Mouse (Mus musculus) embryo, embryonic 11.5 days (tissue): ENCODE measurements around the gene Bdh1.

Source experiments
- DNase-seq: peaks from one replicate; pipeline ENCODE4 v3.0.0-alpha.2; 2012; ENCODE audit warnings: low read depth, low spot score

Gene Bdh1

DNA sequence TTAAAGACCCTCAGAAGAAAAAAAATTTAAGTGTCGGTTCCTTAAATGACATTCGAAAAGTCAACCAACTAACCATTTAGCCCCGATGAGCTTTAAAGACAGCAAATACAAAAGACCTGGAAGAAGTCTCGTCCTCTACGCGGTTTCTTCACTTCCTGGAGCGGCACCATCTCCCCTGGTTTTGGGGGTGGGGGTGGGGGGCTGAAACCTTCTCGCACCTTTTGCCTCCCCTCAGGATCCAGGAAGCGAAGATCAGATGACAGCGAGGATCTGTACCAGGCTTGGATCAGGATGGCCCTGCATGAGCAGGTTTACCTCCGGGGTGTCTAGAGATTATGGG is 6.2 kb downstream of the Bdh1 start:
- DNase-seq: no peak

DNA sequence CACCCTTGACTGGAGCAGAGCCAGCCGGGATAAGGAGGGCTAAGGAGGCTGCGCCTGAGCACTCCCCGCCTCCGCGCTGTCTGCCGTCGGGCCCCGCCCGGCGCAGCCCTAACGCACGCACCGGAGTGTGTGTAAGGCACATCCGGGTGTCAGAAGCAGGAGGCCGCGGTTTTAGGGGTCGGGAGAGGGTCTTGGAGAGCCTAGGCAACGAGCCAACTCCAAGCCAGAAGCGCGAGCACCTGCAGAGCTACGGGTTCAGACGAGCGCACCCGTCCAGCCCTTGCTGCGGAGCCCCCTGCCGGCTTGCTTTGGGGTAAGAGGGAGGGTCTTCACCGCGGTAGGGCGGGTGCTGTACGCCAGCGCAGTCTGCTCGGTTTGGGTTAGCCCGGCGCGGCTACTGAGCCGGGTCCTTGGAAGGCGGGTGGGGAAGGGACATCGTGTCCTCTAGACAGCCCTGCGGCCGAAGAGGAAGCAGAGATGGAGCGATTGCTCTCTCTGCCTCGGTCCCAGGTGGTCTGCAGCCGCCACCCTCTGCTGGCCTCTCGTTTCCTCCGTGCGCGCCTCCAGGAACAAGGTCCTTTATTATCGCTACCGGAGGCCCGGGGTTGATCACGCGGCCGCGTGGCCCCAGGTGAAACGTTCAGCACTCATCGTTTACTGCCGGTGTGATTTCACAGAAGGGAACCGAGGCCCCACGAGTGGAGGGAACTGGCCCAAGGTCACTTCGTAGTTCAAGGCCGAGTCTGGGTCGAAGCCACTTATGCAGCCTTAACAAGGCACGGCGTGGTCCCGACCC is 6.8 kb downstream of the Bdh1 start:
- DNase-seq: peak; percentile 29

DNA sequence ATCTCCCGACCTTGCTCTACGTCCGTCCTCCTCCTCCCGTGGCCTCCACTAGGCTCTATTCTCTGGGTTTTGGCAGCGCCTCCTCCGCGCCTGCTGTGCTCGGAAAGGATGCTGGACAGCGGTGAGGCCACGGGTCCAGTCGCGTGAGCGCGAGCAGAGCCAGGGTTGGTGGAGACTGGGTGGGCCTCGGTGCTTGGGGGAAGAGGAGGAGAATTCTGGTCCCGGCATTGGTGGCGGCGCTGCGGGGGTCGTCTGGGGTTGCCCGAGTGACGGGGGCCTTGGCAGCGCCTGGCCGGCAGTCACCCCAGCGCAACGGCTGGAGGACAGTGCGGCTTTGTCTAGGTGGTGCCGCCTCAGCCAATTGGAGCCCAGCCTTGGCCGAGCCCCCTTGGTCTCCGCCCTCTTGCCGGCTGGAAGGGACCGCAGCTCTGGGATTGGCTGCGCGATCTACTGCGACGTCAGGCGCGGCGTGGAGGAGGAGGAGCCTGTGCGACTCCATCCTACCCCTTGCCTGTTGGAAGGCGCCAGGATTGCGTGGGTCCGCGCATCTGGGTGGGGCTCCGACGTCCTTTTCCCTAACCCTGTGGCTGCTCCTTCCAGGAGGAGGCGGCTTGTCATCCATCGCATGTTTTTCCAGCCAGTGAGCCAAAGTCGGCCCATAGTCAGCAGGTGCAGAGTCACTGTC is 7.5 kb downstream of the Bdh1 start:
- peak; percentile 87 for DNase-seq

DNA sequence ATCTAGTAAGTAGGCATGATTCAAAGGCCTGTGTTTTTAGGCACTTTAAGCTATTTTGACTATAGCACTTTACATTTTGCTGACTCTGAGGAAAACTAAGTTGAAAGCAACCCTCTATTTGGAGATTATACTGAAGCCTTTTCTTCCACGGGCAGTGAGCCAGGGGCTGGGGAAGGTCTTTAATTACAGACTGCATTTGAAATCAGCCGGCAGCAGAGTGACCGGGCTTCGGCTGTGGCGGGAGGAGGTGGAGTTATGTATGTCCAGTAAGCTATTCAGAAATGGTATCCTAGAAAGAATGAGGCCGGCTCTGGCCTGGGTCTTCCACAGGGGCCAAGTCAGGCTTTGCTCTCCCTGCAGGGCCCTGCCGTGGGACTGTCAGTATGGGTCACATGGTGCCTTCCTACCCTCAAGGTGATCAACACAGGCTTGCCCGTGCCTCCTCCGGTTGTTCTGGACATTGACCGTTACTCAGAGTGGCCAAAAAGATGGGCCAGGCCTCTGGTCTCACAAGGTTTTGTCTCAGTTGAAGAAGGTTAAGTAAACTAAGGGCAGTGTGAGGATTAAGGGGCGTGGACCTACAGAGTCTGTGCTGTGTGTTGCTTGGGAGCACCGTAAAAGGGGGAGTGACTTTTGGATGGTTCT is 11.5 kb downstream of the Bdh1 start:
- no peak for DNase-seq

DNA sequence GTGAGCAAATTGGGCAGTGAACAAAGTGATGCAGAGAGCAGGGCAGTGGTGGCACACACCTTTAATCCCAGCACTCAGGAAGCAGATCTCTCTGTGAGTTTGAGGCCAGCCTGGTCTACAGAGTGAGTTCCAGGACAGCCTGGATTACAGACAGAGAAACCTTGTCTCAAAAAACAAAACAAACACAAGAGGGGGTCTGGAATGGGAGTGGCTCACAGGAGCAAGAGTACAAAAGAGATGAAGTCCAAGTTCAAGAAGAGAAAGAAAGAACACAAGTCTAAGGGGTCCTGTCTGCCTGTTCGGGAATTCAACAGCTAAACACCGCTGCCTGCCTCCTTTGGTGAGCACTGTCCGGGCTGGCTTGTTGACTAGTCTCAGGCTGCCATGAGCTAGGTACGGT is 13.1 kb downstream of the Bdh1 start:
- DNase-seq: no peak

DNA sequence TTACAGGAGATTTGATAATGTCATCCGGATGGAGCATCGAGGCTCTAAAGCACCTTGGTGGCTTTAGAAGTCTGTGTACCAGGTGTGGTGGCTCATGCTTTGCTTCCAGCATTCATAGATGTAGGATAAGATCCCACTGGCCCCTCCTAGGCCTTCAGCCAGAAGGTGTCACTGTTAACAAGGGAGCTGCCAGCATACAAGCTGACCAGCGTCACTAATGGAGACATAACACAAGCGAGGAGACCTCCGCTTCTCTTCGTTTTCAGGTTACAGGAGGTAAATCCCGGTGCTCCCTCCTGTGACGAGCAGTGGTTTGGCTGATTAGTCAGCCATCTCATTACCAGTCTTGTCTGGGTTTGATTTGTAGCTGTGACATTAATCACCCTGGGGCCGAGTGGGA is 14.0 kb downstream of the Bdh1 start:
- DNase-seq: no peak

DNA sequence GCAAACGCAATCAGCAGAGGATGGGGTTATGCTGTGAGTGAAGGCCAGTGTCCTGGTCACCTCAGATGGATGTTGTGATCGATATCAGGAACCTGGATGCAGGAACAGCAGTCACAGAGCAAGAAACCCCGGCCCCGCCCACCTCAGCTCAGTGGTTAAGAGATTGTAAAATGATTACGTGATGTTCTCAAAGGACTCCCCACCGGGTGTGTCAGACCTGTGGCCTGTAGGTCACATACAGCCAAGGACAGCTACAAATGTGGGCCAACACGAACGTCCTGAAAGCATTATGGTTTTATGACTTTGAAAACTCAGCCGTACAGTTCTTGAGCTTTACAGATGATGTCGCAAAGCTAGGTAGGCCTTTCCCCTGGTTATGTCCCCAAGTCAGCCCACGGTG is 15.3 kb downstream of the Bdh1 start:
- DNase-seq: no peak

DNA sequence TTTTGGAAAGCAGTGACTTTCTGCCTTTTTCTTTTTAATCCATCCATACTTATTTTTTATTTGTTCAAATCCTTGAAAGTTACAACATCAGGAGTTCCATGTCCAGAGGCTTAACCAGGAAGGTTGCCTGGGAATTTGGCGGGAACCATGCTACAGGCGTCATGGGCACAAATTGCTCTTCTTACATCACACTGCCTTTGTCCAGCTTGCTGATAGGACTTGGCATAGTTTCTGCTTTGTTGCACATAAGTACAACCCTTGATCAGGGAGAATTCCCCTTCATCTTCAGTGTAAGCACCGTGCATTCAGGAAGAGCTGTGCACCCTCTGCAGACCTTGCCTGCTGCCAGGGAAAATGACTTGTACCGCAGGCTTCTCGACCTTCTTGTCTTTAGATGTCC is 17.4 kb downstream of the Bdh1 start:
- no peak for DNase-seq

DNA sequence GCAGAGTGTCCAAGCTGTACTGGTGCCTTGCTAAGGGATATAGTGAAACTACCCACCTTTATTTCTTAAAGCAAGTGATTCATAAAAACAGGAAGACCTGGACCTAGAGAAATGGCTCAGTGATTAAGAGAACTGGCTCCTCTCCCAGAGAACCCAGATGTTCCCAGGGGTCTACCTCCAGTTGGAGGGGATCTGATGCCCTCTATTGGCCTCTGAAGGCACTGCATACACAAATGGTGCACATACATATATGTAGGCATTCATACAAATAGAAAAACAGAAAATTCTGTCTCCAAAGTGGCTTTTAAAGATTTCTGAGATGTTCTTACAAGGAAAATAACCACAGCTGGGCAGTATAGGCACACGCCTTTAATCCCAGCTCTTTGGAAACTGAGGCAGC is 18.0 kb downstream of the Bdh1 start:
- no peak for DNase-seq

DNA sequence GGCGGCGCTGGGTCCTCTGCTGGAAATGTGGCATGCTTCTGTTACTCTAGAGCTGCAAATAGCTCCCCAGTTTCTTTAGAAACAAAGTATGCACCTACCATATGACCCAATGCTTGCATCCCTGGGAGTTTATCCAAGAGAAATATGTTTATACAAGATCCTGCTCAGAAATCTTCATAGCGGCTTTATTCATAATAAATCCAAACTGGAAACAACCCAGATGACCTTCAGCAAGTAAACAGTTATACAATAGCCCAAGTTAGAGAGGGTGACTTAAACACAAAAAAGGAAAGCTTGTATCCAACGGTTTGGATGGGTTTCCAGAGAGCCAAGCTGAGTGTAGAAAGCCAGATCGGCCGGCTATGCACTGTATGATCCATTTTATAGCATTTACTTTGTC is 22.4 kb downstream of the Bdh1 start:
- no peak for DNase-seq

DNA sequence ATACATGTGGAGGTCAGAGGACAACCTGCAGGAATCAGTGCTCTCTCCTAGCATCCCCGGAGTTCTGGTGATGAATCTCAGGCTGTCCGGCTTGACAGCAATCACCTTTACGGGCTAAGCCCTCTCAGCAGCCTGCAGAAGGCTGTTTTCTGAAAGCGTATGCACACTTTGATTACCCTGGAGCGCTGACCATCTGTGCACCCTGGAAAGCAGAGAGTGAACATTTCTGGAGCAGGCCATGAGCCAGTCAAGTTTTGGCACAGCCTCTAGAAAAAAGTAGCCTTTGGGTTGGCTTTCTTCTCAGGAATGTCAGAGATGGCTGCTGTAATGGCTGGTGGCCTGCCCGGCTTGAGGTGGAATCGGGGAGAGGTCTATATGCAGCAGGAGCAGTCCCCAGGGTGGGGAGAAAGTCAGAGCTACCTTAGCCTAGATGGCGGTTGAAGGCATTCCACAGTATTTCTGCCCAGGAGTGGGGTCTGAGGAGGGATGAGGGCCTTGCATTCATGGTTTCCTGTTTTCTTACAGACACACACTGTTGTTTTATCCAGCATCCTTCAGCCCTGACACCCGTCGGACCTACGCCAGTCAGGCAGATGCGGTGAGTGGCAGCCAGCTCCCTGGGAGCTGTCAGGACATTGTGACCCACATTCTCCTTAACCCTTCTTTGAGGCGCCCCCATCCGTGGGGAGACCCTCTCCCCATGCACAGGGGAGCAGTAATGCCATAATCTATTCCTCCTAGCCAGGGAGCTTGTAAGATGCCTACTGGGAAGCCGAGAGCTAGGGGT is 24.2 kb downstream of the Bdh1 start:
- no peak for DNase-seq

DNA sequence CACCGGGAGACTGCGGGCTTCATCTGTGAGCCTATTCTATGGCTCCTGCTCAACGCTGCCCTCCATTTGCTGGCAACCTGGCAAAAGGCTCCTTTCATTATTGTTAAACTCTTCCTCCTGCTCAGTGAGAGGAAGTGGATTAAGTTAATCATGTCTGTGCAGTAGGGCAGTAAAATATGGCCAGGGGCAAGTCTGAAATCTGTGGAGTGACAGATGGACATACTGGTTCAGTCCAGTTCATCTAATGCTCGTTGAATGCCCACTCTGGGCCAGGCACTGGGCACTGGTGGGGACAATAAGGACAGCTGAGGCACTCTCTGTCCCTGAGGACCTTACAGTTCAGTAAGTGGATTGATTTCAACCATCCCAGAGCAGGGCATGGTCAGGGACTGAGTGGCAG is 27.9 kb downstream of the Bdh1 start:
- DNase-seq: no peak

DNA sequence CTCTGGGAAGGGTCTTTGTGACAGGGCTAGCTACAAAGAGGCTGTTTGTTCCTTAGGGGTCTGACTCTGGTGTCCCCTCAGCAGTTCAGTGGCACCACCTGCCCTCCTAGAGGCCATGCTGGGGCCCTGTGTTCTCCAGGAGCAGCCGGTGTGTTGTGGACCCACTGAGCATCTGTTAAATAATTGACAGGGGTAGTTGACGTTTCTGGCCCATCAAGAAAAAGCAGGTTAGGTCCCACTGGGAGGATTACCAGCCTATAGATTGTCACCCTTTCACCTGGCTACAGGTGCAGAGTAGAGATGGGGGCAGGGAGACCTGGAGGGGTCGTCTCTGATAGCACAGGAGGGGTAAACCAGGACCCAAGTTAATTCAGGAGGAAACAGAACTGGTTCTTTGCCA is 29.2 kb downstream of the Bdh1 start:
- no peak for DNase-seq

DNA sequence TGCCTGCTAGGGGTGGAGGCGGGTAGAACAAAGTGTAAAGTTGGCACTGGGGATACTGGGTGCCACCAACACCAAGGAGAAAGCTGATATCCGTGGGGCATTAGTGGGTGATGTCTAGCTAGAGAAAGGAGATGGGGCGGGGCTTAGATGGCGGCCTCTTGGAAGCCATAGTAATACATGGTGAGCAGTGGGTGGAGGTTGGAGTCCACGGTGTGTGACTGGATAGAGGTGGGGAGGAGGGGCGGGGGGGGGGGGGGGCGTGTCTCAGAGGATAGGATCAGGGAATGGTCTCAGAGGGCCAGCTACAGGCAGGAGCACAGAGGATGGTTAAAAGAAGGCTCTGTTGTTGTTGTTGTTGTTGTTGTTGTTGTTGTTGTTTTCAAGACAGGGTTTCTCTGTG is 30.4 kb downstream of the Bdh1 start:
- DNase-seq: no peak

DNA sequence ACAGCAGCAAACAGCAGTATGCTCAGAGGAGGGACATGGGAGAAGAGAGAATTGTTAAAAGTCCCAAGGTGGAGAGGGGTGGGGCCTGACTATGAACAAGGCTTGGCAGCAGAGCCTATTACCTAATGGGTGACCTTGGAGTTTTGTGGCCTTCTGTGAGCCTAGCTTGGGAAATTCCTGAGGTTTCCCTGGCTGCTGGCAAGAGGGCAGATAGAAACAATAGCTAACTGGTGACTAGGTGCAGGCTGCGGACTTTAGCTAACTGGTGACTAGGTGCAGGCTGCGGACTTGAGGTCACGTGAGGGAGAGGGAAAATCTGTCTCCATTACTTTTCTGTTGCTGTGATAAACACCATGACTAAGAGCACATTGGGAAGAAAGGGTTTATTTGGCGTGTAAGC is 31.9 kb downstream of the Bdh1 start:
- DNase-seq: no peak

DNA sequence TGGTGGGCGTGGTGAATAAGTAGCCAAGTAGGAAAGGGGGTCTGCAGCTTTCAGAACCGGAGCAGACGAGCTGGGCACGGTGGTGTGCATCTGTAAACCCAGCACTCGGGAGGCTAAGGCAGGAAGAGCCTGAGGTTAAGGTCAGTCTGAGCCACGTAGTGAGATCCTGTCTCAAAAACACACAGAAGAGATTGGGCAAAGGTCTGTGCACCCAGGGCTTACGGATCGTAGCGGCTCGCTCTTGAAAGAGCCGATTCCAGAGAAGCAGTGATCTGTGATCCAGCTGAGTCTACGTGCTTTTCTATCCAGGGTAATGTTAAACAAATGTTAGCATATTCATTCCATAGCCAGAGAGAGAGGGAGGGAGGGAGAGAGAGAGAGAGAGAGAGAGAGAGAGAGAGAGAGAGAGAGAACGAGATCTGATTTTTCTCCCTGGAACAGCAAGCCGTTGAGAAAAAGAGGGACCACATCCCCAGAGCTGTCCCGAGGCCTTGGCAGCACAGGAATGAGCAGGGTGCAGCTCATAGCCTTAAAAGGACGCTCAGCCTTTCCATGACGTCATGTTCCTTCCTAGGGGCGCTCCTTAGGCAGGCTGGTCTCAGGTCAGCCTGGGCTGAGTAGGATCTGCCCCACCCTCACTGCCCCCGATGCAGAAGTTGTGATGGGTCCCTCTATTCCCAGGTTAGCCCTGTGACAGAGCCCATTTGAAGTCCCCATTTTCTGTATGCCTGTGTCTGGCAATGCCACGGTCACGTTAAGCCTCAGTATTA is 33.4 kb downstream of the Bdh1 start:
- DNase-seq: no peak

DNA sequence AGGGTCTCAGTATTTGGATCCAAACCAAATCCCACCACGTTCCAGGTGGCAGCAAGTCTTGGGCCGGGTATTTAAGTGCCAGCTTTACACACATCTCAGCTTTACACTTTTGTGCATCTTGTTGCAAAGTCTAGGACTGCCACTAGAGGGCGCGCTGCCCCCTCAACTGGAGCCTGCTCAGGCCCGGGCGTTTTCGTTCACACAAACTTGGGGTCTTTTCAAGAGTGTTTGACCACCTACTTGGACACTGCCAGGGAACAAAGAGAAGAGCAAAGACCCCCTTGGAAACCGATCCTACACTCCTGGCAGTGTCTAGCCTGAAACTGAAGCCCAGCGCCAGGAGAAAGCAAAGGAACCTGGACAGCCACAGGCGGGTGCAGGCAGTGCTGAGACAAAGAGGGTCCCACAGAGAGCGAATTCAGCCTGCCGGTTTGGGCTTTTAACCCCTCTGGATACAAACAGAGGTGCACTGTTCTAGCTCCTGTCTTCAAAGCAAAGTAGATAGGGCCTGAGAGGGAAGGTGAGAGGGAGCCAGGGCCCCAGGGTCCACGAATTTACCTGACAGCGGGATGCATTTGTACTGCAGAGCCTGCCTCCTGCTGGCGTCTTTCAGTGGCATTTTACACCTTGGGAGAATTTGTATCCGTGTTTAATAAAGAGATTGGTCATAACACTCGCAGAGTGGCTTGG is 36.3 kb downstream of the Bdh1 start:
- DNase-seq: peak; percentile 83

DNA sequence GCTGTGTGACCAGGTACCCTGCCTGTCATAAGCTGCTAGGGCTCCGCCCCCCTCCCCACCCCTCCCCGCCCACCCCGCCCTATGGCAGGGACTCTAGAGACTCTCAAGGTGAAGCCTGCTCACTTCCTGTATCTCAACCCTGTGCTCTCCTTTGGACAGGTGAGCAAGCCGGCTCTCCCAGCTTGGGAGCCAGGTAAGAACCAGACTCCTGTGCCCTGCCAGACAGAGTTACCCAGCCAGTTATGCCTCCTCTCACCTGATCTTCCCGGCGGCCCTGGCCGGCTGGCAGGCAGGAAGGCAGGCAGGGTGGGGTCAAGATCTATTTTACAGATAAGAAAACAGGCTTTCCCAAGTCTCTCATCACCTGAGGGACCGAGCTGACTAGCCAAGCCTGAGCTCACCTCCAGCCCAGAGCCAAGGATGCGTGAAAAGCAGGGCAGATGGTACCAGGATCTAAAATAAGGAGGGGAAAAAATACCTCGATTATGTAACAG is 37.9 kb downstream of the Bdh1 start:
- no peak for DNase-seq

DNA sequence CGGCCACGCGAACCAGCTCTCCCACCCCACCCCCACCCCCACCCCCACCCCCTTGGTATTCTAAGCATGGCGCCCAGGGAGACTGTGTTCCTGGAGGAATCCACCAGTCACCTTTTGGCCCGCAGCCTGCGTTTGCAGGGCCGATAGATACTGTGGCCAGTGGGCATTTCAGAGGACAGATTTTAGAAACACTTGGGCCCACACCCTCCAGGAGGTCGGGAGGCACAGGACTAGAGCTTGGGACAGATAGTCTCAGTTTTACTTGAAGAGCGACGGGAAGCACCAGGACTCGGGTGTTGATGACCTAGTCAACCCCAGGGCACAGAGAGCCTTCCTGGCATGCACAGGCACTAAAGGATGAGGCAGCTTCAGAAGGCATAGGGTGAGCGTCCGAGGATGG is 38.4 kb downstream of the Bdh1 start:
- no peak for DNase-seq

DNA sequence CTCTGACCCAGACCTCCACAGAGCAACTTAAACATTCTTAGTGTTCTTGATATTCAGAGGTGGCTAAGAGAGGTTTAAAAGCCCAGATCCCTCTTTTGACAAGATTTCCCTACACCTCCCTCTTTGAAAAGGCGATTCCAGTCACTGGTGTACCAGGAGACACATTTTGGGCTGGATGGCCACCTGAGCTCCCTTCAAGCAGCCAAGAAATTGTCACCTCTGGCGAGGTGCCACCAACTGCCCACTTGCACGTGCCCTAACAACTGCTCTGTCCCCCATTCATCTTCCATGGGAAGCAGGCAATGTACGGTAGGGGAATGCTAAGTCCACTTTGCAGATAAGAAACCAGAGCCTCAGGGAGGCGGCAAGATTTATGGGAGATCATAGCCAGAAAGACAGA is 39.0 kb downstream of the Bdh1 start:
- no peak for DNase-seq
